Mouse (Mus musculus): ENCODE measurements around the gene Cyp26c1.

DNA sequence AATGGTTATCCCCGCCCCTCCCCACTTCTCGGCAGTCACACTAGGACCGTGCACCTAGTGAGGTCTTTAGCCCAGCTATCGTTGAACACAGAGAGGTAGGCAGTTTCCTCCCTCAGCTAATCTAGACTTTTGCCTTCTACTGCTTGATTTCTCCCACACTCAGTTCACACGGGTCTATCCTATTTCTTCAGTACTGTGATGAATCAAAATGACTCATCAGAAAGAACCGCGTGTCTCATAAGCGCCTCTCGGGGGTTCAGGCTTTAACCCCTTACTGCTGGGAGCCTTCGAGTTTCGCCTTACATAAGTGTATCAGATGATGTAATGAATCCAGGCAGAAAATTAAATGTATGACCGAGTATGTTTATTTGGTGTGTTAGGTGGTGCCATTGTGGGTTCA is 12.0 kb upstream of the Cyp26c1 start:
- no peak for TF ChIP-seq EP300 (IDR thresholded peaks at IDR 0.05; ENCODE audit: low read depth)
- TF ChIP-seq CTCF (IDR thresholded peaks at IDR 0.05; ENCODE audit: low read depth): no peak

Data from liver, postnatal 0 days (tissue).